Mouse (Mus musculus): ENCODE results near the gene Lefty1.
"Not testable (repeated sequence)": the region's sequence is repeated elsewhere in the genome, so short reads cannot be mapped to it uniquely, and the experiment has no call there.

Lefty1 gene

DNA sequence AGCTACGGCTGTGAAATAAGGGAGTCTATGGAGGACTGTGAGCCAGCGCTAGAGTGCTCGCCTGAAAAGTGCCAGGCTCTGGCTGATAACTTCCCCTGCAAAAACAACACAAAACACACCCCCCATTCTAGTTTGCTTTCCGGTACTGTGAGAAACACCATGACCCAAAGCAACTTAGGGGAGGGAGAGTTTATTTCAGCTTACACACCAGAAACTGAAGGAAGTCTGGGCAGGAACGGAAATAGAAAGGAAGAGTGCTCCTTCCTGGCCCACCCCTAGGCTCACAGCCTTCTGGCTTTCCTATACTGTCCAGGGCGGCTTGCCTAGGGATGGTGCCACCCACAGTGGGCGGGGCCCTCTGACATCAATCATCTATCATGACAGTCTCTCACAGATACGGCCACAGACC is 22.2 kb downstream of the Lefty1 start:
- DNase-seq = peak; percentile 87

DNA sequence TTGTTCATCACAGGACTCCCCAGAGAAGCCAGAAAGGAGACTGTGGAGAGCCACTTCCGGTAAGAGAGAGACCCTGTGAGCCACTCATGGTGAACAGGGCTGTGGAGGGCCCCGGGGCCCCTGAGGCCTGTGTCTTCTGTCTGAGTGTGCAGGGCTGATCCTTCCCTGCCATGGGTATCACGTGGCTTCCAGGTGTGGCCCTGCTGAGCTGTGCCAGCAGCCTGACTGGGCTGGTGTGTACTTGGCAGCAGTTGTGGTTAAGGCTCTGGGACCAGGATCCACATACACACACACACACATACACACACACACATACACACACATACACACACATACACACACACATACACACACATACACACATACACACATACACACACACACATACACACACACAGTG is 23.2 kb downstream of the Lefty1 start:
- peak; percentile 53 for DNase-seq

DNA sequence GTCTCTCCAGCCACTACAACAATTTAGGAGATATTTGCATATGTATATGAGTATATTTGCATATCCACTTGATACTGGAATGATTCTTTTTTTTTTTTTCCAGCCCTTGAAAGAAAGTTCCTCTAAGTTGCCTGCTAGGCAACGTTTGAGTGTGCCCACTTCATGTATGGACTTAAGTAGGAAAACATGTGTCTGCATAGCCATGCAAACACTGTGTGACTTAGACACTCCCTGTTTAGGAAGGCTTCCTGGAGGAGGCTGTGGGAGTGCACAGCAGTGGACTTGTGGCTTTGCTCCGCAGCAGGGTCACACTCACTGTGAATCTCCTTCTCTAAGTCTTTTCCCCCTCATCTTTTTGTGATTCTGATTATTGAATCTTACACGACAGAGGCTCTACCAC is 24.0 kb downstream of the Lefty1 start:
- no peak for DNase-seq

- no peak for DNase-seq
Measured at GRCm38 (mm10) chr1:180965786-180966185, 31.0 kb downstream of the Lefty1 start.

DNA sequence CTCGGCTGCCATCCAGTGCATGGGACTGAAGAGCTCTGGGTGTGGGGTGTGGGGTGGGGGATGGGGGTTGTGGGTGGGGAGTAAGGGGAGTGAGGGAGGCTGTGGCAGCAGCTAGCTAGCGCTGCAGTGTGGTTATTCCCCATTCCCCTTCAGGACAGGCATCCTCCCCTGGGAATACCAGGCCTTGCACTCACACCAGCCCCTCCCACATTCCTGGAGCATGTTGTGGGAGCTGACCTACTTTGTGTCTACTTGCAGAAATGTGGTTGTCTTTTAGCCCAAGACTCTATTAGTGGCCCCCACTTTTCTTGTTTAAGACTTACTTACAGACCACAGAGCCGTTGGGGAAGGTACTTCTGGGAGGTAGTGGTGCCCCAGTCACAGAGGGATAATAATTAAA is 31.7 kb downstream of the Lefty1 start:
- peak; percentile 66 for DNase-seq

GRCm38 (mm10) chr1:180967261-180967660 is 32.4 kb downstream of the Lefty1 start:
- DNase-seq = no peak

- DNase-seq = no peak
Measured at GRCm38 (mm10) chr1:180972941-180973340, 38.1 kb downstream of the Lefty1 start.

GRCm38 (mm10) chr1:180974126-180974746 is 39.4 kb downstream of the Lefty1 start:
- peak; percentile 73 for DNase-seq

GRCm38 (mm10) chr1:180976110-180976679 is 41.4 kb downstream of the Lefty1 start:
- peak; percentile 58 for DNase-seq

DNA sequence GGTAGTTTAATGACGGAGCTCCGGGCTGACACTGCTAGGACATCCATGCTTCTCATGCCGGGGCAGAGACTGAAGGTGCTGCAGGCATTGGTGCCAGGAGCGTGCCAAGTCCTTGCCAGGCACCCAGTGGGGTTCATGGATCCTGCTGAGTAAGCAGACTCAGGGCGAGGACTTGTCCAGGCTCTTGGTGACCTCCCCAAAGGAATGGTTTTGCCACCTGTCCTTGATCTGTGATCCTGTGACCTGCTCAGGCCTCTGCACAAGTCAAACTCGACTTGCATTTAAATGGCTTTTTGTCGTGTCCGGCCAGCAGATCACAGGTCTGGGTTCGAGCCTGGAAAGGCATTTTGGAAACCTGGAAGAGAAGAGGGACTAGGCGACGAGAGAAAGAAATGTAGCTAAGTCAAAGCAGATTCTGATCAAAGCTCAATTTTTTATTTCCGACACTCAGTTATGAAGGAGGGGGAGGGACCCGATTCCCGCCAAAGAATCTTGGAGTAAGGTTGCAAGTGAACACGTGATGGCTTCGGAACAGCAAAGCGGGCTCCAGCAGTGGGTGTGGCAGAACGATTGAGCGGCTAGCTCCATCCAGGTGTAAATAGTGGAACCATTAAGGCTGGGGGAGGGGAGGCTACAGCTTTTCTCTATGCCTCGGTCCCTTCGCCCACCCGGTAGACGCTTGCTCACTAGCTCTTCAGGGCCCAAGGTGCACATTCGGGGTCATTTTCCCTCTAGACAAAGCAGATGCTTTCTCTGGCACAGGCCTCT is 44.8 kb downstream of the Lefty1 start:
- DNase-seq = peak; percentile 41

DNA sequence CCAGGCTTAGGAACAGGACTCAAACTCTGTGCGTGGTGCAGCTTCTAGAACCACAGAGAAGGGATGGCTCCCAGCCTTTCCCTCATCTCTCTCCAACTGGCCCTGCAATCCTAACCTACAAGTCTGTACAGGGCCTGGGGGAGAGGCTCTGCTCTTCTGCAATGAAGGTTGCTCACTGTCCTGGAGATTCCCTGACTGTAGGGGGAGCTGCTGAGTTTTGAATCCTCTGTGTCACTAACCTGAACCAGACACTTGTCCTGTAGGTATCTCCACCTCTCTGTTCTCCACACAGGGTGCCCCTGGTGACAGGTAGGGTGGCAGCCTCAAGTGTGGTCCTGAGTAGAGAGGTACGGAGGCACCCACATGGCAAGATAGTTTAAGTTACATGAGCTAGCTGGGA is 45.6 kb downstream of the Lefty1 start:
- peak; percentile 32 for DNase-seq

GRCm38 (mm10) chr1:180981298-180982046 is 46.6 kb downstream of the Lefty1 start:
- DNase-seq = not testable (repeated sequence)

- DNase-seq = no peak
Measured at GRCm38 (mm10) chr1:180986701-180987100, 51.9 kb downstream of the Lefty1 start.

GRCm38 (mm10) chr1:180987759-180988158 is 52.9 kb downstream of the Lefty1 start:
- peak; percentile 83 for DNase-seq

Measured in lung, postnatal 36 days (tissue).